ENCODE assay signal across 23 mouse cellular contexts in the genomic region with DNA sequence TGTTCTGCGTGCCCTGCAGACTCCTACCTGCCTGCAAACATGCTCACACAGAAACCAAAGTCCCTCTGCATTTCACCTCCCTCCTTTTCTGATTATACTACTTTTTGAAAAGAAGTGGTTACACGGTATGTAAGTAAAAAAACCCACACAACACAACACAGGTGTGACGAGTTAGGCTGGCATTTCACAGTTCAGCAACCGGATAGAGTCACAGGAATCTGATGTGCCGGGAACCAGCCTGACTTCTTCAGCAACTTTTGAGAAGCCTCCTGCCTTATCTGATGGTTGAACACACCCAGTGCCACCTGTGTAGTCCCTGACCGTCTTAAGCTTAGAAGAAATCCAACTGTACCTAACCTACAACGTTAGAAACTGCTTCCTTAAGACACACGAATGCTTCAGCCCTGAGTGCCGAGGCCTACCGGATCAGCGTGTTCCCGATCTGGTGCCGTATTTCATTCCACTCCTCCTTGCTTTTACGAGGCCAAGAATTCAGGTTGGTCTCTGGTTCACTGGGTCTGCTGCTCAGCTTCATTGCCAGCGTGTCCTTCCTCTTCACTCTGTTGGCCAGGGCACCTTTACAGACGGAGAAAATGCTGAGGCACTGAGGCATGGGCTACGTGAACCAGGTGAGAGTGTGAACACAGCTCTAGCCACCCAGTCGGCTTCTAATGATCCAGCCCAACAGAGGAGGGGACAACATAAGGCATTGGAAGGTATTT. TPM values are rescaled to one million over a fixed set of nuclear protein-coding genes. Genes with fewer than 3 reads are reported as not detected.
DNase-seq lines count a peak whose midpoint lies in the region; ATAC-seq and TF ChIP-seq lines count a peak whose summit lies in the region.
"Had no signal": no experiment of that assay in that cellular context is flagged by ENCODE, and none has a peak within 500 bp of the region (broad histone marks: within the 10 kb centered on the region; RNA-seq: fewer than 3 reads in every experiment).

No protein-coding gene starts in this region.

- ATAC-seq in embryonic facial prominence, embryonic 15.5 days (ENCODE audit: insufficient number of reproducible peaks, low FRiP score, low TSS enrichment, low read depth): no peak
- no peak; the same call in 1 of the 2 replicates for ATAC-seq in kidney, embryonic 16.5 days (ENCODE audit: low FRiP score, low TSS enrichment)
- no peak for ATAC-seq in kidney, embryonic 15.5 days (replicated peaks; ENCODE audit: low FRiP score)
- ATAC-seq in Patski: peak; percentile 57
- ATAC-seq: CD4-positive, CD25-positive, alpha-beta regulatory T cell, adult 4 months; forebrain, postnatal 0 days; hindbrain, postnatal 0 days had no signal

- peak overlapping the region; percentile 51; the same call in 1 of the 2 replicates for H3K27ac ChIP-seq in embryonic facial prominence, embryonic 15.5 days (replicated peaks)
- H3K27ac ChIP-seq in embryonic facial prominence, embryonic 10.5 days (replicated peaks): no peak overlapping the region
- H3K27ac ChIP-seq in heart, adult 2 months: no peak overlapping the region
- H3K27ac ChIP-seq in kidney, embryonic 16.5 days (ENCODE audit: low read length): 0 out of 2 replicates have a peak overlapping the region, but pooled peaks have one; percentile 54
- no peak overlapping the region for H3K27ac ChIP-seq in kidney, embryonic 15.5 days
- H3K27ac ChIP-seq: embryonic facial prominence, embryonic 12.5 days; forebrain, embryonic 12.5 days; heart, embryonic 13.5 days; hindbrain, embryonic 13.5 days; hindbrain, postnatal 0 days had no signal

- 87% methylated on average over 18 of the region's 18 CpGs for WGBS in embryonic facial prominence, embryonic 15.5 days
- 92% methylated on average over 18 of the region's 18 CpGs for WGBS in embryonic facial prominence, embryonic 10.5 days
- 94% methylated on average over 18 of the region's 18 CpGs for WGBS in heart, adult 2 months
- WGBS in kidney, embryonic 16.5 days: 60% methylated on average over 18 of the region's 18 CpGs
- 65% methylated on average over 18 of the region's 18 CpGs for WGBS in kidney, embryonic 15.5 days

- DNase-seq in embryonic facial prominence, embryonic 10.5 days (ENCODE audit: low spot score): no peak
- DNase-seq in heart, adult 2 months: no peak
- no peak for DNase-seq in heart, postnatal 10 days
- DNase-seq in Patski (ENCODE audit: low read depth, low spot score): no peak
- no peak for DNase-seq in retina, embryonic 14.5 days (ENCODE audit: low spot score)
- DNase-seq: adrenal gland, postnatal 10 days; B cell, adult 2 months; cerebellum, adult 11 months; cerebellum, adult 8-10 months; cerebellum, postnatal 14 days; embryo, embryonic 11 days; forebrain, postnatal 0 days; gastrocnemius, postnatal 14 days had no signal

- no peaks in the 10 kb centered on the region for H3K9me3 ChIP-seq in embryonic facial prominence, embryonic 15.5 days (replicated peaks)
- H3K9me3 ChIP-seq in embryonic facial prominence, embryonic 10.5 days: no peaks in the 10 kb centered on the region
- H3K9me3 ChIP-seq in kidney, embryonic 16.5 days (ENCODE audit: low read length): no peaks in the 10 kb centered on the region
- H3K9me3 ChIP-seq in kidney, embryonic 15.5 days (replicated peaks): no peaks in the 10 kb centered on the region
- H3K9me3 ChIP-seq: embryonic facial prominence, embryonic 12.5 days; forebrain, embryonic 12.5 days; G1E; heart, embryonic 13.5 days; hindbrain, embryonic 13.5 days had no signal

- CTCF ChIA-PET in Patski (lab: Charles Lee): interaction anchor here (1.4 to 1.6 kb wide), 2 partner anchors 17 to 45 kb away, joined by 3 read pairs; no protein-coding TSS in a partner anchor

- no peaks in the 10 kb centered on the region for H3K79me2 ChIP-seq in heart, adult 2 months (replicated peaks; ENCODE audit: control insufficient read depth, insufficient read depth, low read length)

- H3K4me2 ChIP-seq in embryonic facial prominence, embryonic 15.5 days (replicated peaks): no peak overlapping the region
- no peak overlapping the region for H3K4me2 ChIP-seq in kidney, embryonic 16.5 days (replicated peaks; ENCODE audit: low read depth, low read length)
- H3K4me2 ChIP-seq in kidney, embryonic 15.5 days: no peak overlapping the region
- H3K4me2 ChIP-seq: embryonic facial prominence, embryonic 12.5 days; forebrain, embryonic 12.5 days; heart, embryonic 13.5 days; hindbrain, embryonic 13.5 days had no signal

- TF ChIP-seq CTCF in heart, adult 2 months (IDR thresholded peaks at IDR 0.05): no peak
- no peak for TF ChIP-seq CTCF in Patski (IDR thresholded peaks at IDR 0.05)

- peaks cover 84% of the 10 kb centered on the region for H3K36me3 ChIP-seq in embryonic facial prominence, embryonic 15.5 days
- H3K36me3 ChIP-seq in embryonic facial prominence, embryonic 10.5 days (replicated peaks): peaks cover 100% of the 10 kb centered on the region
- no peaks in the 10 kb centered on the region for H3K36me3 ChIP-seq in heart, adult 2 months (ENCODE audit: control insufficient read depth, insufficient read depth, low read length)
- peaks cover 64% of the 10 kb centered on the region for H3K36me3 ChIP-seq in kidney, embryonic 16.5 days (ENCODE audit: insufficient read depth, low read length)
- H3K36me3 ChIP-seq in kidney, embryonic 15.5 days: peaks cover 96% of the 10 kb centered on the region

- H3K9ac ChIP-seq in embryonic facial prominence, embryonic 15.5 days: no peak overlapping the region
- no peak overlapping the region for H3K9ac ChIP-seq in heart, adult 2 months (ENCODE audit: low read depth, low read length)
- H3K9ac ChIP-seq in kidney, embryonic 16.5 days (replicated peaks; ENCODE audit: low read length): no peak overlapping the region
- no peak overlapping the region for H3K9ac ChIP-seq in kidney, embryonic 15.5 days
- H3K9ac ChIP-seq: embryonic facial prominence, embryonic 12.5 days; forebrain, embryonic 12.5 days; forebrain, postnatal 0 days; heart, embryonic 13.5 days; hindbrain, embryonic 13.5 days had no signal

- TF ChIP-seq EP300 in heart, adult 2 months (IDR thresholded peaks at IDR 0.05; ENCODE audit: insufficient read depth, low read depth, low read length): 0 out of 2 replicates have a peak, but pooled peaks have one; percentile 3

- POLR2A ChIA-PET in Patski (lab: Charles Lee): interaction anchor here (0.7 kb wide), 1 partner anchor 14 kb away, joined by 3 read pairs; no protein-coding TSS in a partner anchor

- H3K4me1 ChIP-seq in embryonic facial prominence, embryonic 15.5 days: no peaks in the 10 kb centered on the region
- no peaks in the 10 kb centered on the region for H3K4me1 ChIP-seq in embryonic facial prominence, embryonic 10.5 days
- H3K4me1 ChIP-seq in heart, adult 2 months (ENCODE audit: control insufficient read depth, insufficient read depth, low read length): no peaks in the 10 kb centered on the region
- peaks cover 3% of the 10 kb centered on the region; the same call in 1 of the 2 replicates for H3K4me1 ChIP-seq in kidney, embryonic 16.5 days (ENCODE audit: insufficient read depth, low read length)
- H3K4me1 ChIP-seq in kidney, embryonic 15.5 days: no peaks in the 10 kb centered on the region
- H3K4me1 ChIP-seq: embryonic facial prominence, embryonic 12.5 days; forebrain, embryonic 12.5 days; heart, embryonic 13.5 days; hindbrain, embryonic 13.5 days had no signal

- no peak overlapping the region for H3K4me3 ChIP-seq in embryonic facial prominence, embryonic 15.5 days (replicated peaks)
- H3K4me3 ChIP-seq in embryonic facial prominence, embryonic 10.5 days: no peak overlapping the region
- H3K4me3 ChIP-seq in heart, adult 2 months: no peak overlapping the region
- H3K4me3 ChIP-seq in kidney, embryonic 16.5 days (ENCODE audit: low read length): no peak overlapping the region
- H3K4me3 ChIP-seq in kidney, embryonic 15.5 days (replicated peaks): no peak overlapping the region
- H3K4me3 ChIP-seq: embryonic facial prominence, embryonic 12.5 days; forebrain, embryonic 12.5 days; heart, embryonic 13.5 days; hindbrain, embryonic 13.5 days had no signal

- no peaks in the 10 kb centered on the region for H3K27me3 ChIP-seq in embryonic facial prominence, embryonic 15.5 days
- no peaks in the 10 kb centered on the region for H3K27me3 ChIP-seq in embryonic facial prominence, embryonic 10.5 days (replicated peaks; ENCODE audit: low read depth, poor library complexity, severe bottlenecking)
- H3K27me3 ChIP-seq in heart, adult 2 months (ENCODE audit: control insufficient read depth, insufficient read depth, low read length): no peaks in the 10 kb centered on the region
- no peaks in the 10 kb centered on the region for H3K27me3 ChIP-seq in kidney, embryonic 16.5 days (ENCODE audit: insufficient read depth, low read length)
- no peaks in the 10 kb centered on the region for H3K27me3 ChIP-seq in kidney, embryonic 15.5 days
- H3K27me3 ChIP-seq in Patski: no peaks in the 10 kb centered on the region
- H3K27me3 ChIP-seq: embryonic facial prominence, embryonic 12.5 days; forebrain, embryonic 12.5 days; heart, embryonic 13.5 days; hindbrain, embryonic 13.5 days had no signal

- intact Hi-C loops in heart, adult 2 months (cut with DNase I): no loop called here
- intact Hi-C loops in heart, postnatal 10 days (cut with DNase I): no loop called here

- in situ Hi-C loops in Patski (cut with MboI; ENCODE audit: low pct_unique_long_range_greater_than_20kb): loop anchor here (5.0 kb wide), 1 partner anchor 45 kb away; no protein-coding TSS in a partner anchor

- TF ChIP-seq POLR2A in heart, adult 2 months (IDR thresholded peaks at IDR 0.05; ENCODE audit: insufficient read depth, low read depth, low read length): no peak

RNA-seq across cellular contexts. Expression of gene Rcc1, which starts 14.2 kb away (rescaled TPM):
- 66.6 and 69.8 TPM in 2 replicates for polyA plus RNA-seq in embryonic facial prominence, embryonic 15.5 days (2015; fragmentation: Nextera tagmentation; extraction: Ambion mirVana)
- polyA plus RNA-seq in embryonic facial prominence, embryonic 10.5 days (2016; fragmentation: Nextera tagmentation; extraction: Ambion mirVana): 160 and 172 TPM in 2 replicates
- total RNA-seq in heart, adult 2 months (2021): 1 to 10 TPM; 6.6 to 7.5 TPM
- polyA plus RNA-seq in heart, adult 2 months (2012; rRNA removed): 5.1 and 5.2 TPM in 2 replicates
- 10 to 100 TPM; 13.9 to 17.0 TPM for total RNA-seq in heart, postnatal 10 days (2021)
- polyA plus RNA-seq in kidney, embryonic 16.5 days (2015; fragmentation: Nextera tagmentation; extraction: Ambion mirVana): 89.6 and 92.7 TPM in 2 replicates
- 88.9 and 92.7 TPM in 2 replicates for polyA plus RNA-seq in kidney, embryonic 15.5 days (2015; fragmentation: Nextera tagmentation; extraction: Ambion mirVana)
- polyA plus RNA-seq in Patski (2021): 31.4 TPM

RNA-seq across cellular contexts. Expression of gene Trnau1ap, which starts 38.3 kb away (rescaled TPM):
- 74.1 and 75.7 TPM in 2 replicates for polyA plus RNA-seq in embryonic facial prominence, embryonic 15.5 days (2015; fragmentation: Nextera tagmentation; extraction: Ambion mirVana)
- 83.5 and 83.8 TPM in 2 replicates for polyA plus RNA-seq in embryonic facial prominence, embryonic 10.5 days (2016; fragmentation: Nextera tagmentation; extraction: Ambion mirVana)
- total RNA-seq in heart, adult 2 months (2021): 10 to 100 TPM; 21.3 to 24.6 TPM
- 14.8 and 14.9 TPM in 2 replicates for polyA plus RNA-seq in heart, adult 2 months (2012; rRNA removed)
- 10 to 100 TPM; 28.3 to 29.5 TPM for total RNA-seq in heart, postnatal 10 days (2021)
- polyA plus RNA-seq in kidney, embryonic 16.5 days (2015; fragmentation: Nextera tagmentation; extraction: Ambion mirVana): 75.8 and 77.0 TPM in 2 replicates
- 73.6 and 80.5 TPM in 2 replicates for polyA plus RNA-seq in kidney, embryonic 15.5 days (2015; fragmentation: Nextera tagmentation; extraction: Ambion mirVana)
- 28.9 TPM for polyA plus RNA-seq in Patski (2021)

RNA-seq across cellular contexts. Expression of gene Phactr4, which starts 54.6 kb away (rescaled TPM):
- 21.6 and 21.8 TPM in 2 replicates for polyA plus RNA-seq in embryonic facial prominence, embryonic 15.5 days (2015; fragmentation: Nextera tagmentation; extraction: Ambion mirVana)
- polyA plus RNA-seq in embryonic facial prominence, embryonic 10.5 days (2016; fragmentation: Nextera tagmentation; extraction: Ambion mirVana): 25.9 and 27.4 TPM in 2 replicates
- 10 to 100 TPM; 22.3 to 22.4 TPM for total RNA-seq in heart, adult 2 months (2021)
- 8.7 and 10.1 TPM in 2 replicates for polyA plus RNA-seq in heart, adult 2 months (2012; rRNA removed)
- 10 to 100 TPM; 29.2 to 29.4 TPM for total RNA-seq in heart, postnatal 10 days (2021)
- 23.7 and 32.8 TPM in 2 replicates for polyA plus RNA-seq in kidney, embryonic 16.5 days (2015; fragmentation: Nextera tagmentation; extraction: Ambion mirVana)
- polyA plus RNA-seq in kidney, embryonic 15.5 days (2015; fragmentation: Nextera tagmentation; extraction: Ambion mirVana): 25.6 and 27.3 TPM in 2 replicates
- polyA plus RNA-seq in Patski (2021): 60.4 TPM

Comparison
In these comparisons a context has a peak if more than half of its experiments do, and no peak if none do; other contexts are left out.
1. H3K27ac ChIP-seq: peak in embryonic facial prominence, embryonic 15.5 days (single experiment) and kidney, embryonic 16.5 days (single experiment); none in embryonic facial prominence, embryonic 10.5 days (single experiment), heart, adult 2 months (single experiment) and kidney, embryonic 15.5 days (single experiment).